Mouse (Mus musculus) frontal cortex, postnatal 10 days (tissue): ENCODE measurements around the gene B130006D01Rik.

Experiments
- DNase-seq, 2 experiments: peaks; one replicate each; pipeline ENCODE4 v3.0.0; 2022; ENCODE audit warnings: low spot score in 2 of 2, mixed read lengths in 1 of 2

B130006D01Rik gene

GRCm38 (mm10) chr11:95770720-95771364 is 47.5 kb downstream of the B130006D01Rik start:
- no peak for DNase-seq

DNA sequence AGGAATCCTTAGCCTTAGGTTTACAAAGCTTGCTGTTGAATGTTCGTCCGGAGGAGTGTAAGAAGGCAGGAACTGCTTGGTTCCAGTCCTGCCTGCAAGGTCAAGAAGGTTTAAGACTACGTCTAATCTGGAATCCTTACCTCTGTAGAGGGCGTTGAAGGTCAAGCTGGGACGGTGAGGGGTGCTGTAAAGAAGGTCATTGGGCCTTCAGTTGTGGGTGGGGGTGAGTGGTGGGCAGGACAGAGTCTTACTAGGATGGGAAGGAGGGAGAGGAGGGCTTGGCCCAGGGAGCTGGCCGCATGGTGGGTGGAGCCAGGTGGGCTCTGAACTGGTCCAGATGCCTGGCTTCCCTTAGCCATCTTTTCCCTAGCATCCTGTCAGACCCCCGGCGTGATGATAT is 48.3 kb downstream of the B130006D01Rik start:
- DNase-seq, result no peak

- no peak for DNase-seq
Observed at GRCm38 (mm10) chr11:95773264-95773663, 49.9 kb downstream of the B130006D01Rik start.
